Mouse (Mus musculus) erythroblast, embryonic 14.5 days (primary cell): ENCODE data around the gene Gpa33. TPM values are rescaled to one million over a fixed set of nuclear protein-coding genes. Genes with fewer than 3 reads are reported as not detected.

ENCODE experiments used
- H3K27me3 ChIP-seq: 2 replicates; pipeline ENCODE4 v1.6.1; 2012; ENCODE audit warnings: inconsistent platforms; ENCODE audit not compliant: control insufficient read depth
- H3K36me3 ChIP-seq: 2 replicates; pipeline ENCODE4 v1.6.1; 2012; ENCODE audit warnings: mild to moderate bottlenecking, inconsistent platforms; ENCODE audit not compliant: control insufficient read depth
- H3K4me1 ChIP-seq: 2 replicates; pipeline ENCODE4 v1.6.1; 2012; ENCODE audit warnings: inconsistent platforms; ENCODE audit not compliant: control insufficient read depth
- H3K4me3 ChIP-seq: replicated peaks from 2 replicates; pipeline ENCODE3; 2012; ENCODE audit warnings: moderate library complexity, mild to moderate bottlenecking, inconsistent platforms
- H3K9me3 ChIP-seq: 2 replicates; pipeline ENCODE4 v1.6.1; 2012; ENCODE audit warnings: low read length, inconsistent platforms, mixed read lengths; ENCODE audit not compliant: control insufficient read depth
- GATA1 ChIP-seq: IDR thresholded peaks from 2 replicates; pipeline ENCODE4 v1.6.1; 2012; ENCODE audit warnings: low read length, inconsistent platforms, mixed read lengths
- TAL1 ChIP-seq: IDR thresholded peaks from 3 replicates; pipeline ENCODE4 v1.6.1; 2012; ENCODE audit warnings: low read length, inconsistent platforms, mixed read lengths
- polyA plus RNA-seq: library from polyadenylated mRNA; stranded (reverse); fragments of >175 nt; gene quantifications from 2 replicates; pipeline ENCODE4 v1.2.3, GENCODE M21; 2012

Gpa33 gene
- polyA plus RNA-seq, 1 experiment = not detected

GRCm38 (mm10) chr1:166204171-166204570, 74.1 kb downstream of the Gpa33 start:
- Histone ChIP-seq H3K27me3 (no peaks in the 10 kb centered on the region), H3K36me3 (no peaks in the 10 kb centered on the region), H3K9me3 (no peaks in the 10 kb centered on the region), H3K4me1 (no peaks in the 10 kb centered on the region), H3K4me3 (no peak overlapping the region)
- TF ChIP-seq TAL1 = no peak
- no peak for TF ChIP-seq GATA1

DNA sequence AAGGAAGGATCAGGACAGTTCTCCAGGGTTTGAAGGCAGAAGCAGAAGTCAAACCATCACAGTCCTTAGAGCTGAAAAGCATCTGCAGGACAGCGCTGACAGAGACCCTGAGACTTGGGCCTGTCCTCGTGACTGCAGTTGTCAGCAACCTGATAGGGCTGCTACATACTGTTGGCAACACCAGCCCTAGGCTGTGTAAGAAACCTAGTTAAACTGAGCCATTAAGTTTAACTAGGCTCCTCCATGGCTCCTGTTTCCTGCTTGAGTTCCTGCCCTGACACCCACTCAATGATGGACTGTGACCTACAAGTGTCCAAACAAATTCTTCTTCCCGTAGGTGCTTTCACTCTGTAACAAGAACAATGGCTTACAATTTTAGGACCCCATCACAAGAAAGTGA, 75.1 kb downstream of the Gpa33 start:
- Histone ChIP-seq H3K4me3 (no peak overlapping the region), H3K36me3 (no peaks in the 10 kb centered on the region), H3K27me3 (no peaks in the 10 kb centered on the region), H3K4me1 (no peaks in the 10 kb centered on the region), H3K9me3 (no peaks in the 10 kb centered on the region)
- TF ChIP-seq TAL1 (no peak), GATA1 (no peak)

DNA sequence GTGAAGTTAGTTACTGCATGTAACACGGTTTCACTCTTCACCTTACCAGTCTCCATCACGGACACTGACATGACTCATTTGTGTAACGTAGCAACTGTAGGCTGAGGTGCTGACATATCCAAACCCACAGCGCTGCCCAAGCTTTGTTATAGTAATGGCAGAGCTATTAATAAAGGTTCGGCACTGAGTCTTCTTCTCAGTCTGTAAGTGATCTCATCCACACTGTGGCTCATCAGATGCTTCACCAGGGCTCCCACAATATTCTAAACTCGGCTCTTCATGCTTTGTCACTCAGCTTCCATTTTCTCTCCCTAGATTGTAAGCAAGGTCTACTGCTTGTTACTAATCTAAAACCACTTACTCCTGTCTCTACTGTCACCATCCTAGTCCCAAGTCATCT, 79.3 kb downstream of the Gpa33 start:
- Histone ChIP-seq H3K4me3 (no peak overlapping the region), H3K4me1 (no peaks in the 10 kb centered on the region), H3K27me3 (no peaks in the 10 kb centered on the region), H3K9me3 (no peaks in the 10 kb centered on the region), H3K36me3 (no peaks in the 10 kb centered on the region)
- TF ChIP-seq TAL1 = no peak
- no peak for TF ChIP-seq GATA1

DNA sequence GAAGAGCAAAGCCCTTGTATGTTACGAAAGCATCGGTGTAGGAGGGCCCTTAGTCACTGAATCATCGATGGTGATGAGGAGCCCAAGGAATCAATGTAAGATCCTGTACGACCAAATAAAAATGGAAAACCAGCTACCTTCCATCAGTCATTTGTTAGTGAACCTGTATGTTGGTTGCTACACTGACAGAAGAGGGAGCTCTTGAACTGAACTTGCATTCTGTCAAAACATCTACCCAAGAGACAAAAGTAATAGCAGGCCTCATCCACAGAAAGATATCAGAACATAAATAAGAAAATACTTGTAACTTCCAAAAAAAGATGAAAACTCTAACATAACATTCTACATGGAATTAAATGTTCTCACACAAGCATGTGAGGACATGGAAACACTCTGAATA, 84.1 kb downstream of the Gpa33 start:
- no peak overlapping the region for H3K4me3 ChIP-seq
- H3K4me1 ChIP-seq = no peaks in the 10 kb centered on the region
- H3K9me3 ChIP-seq = no peaks in the 10 kb centered on the region
- TF ChIP-seq GATA1 (no peak), TAL1 (no peak)
- H3K36me3 ChIP-seq = no peaks in the 10 kb centered on the region
- no peaks in the 10 kb centered on the region for H3K27me3 ChIP-seq

Other genes with a start within 250 kb of the Gpa33 start
- gene Pou2f1, start 127.6 kb upstream of the Gpa33 start, polyA plus RNA-seq = 0.59 and 0.65 TPM in 2 replicates
- not detected in 2 replicates for gene Dusp27, start 2.3 kb upstream of the Gpa33 start, polyA plus RNA-seq
- not detected in 2 replicates for gene Mael, start 108.5 kb downstream of the Gpa33 start, polyA plus RNA-seq
- not detected in 2 replicates for gene Ildr2, start 123.9 kb downstream of the Gpa33 start, polyA plus RNA-seq
- gene Tada1, start 248.9 kb downstream of the Gpa33 start, polyA plus RNA-seq = 0.40 and 1.1 TPM in 2 replicates